Mouse (Mus musculus) ES-E14 (cell line): ENCODE measurements at regions not wholly inside any gene's neighbourhood (a gene's known extent, or its start where the extent isn't known, plus 50 kb on each side); places are given as distances from the start of the nearest gene placed in this dataset.

Source experiments
- HCFC1 ChIP-seq: IDR thresholded peaks from 2 replicates; pipeline ENCODE4 v1.6.1; 2012; ENCODE audit warnings: low read length, inconsistent platforms, borderline replicate concordance; ENCODE audit not compliant: insufficient read depth
- MAFK ChIP-seq: IDR thresholded peaks from 2 replicates; pipeline ENCODE4 v1.6.1; 2014; ENCODE audit warnings: mild to moderate bottlenecking, low read depth, low read length, inconsistent platforms; ENCODE audit not compliant: insufficient read depth
- ZNF384 ChIP-seq: IDR thresholded peaks from 2 replicates; pipeline ENCODE4 v1.6.1; 2012; ENCODE audit warnings: low read depth, low read length, inconsistent platforms

DNA sequence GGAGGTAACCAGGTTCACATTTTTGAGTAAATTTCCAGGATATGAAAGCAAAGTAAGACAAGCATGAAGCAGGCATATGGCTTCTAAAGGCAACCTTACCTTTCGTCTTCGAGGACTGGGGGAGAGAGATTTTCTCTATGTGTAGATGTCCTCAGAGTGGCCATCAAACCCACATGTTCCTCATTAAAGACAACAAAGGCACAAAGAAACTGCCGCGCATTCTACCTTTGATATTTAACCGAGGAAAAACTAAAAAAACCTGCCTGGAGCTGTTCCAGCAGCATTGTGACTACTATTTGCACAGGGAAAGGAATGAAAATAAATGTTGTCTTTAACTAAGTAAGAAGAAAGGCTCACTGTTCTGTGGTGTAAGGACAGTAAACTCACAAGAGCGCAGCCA is 102.7 kb downstream of the Pabpc6 start:
- TF ChIP-seq MAFK = no peak
- TF ChIP-seq HCFC1 = no peak
- TF ChIP-seq ZNF384 = no peak
